Mouse (Mus musculus) gastrocnemius, postnatal 4 days (tissue): ENCODE data around the gene Tbc1d22a. TPM values are rescaled to one million over a fixed set of nuclear protein-coding genes. Genes with fewer than 3 reads are reported as not detected.

Experiments used
- DNase-seq, 2 experiments: peaks; one replicate each; pipeline ENCODE4 v3.0.0; 2021 to 2022; ENCODE audit warnings: low spot score in 2 of 2, mixed read lengths in 2 of 2
- total RNA-seq, 2 experiments: library from RNA; stranded (reverse); gene quantifications; 2 replicates each; pipeline ENCODE4 v1.2.3; 2021

Gene Tbc1d22a
- total RNA-seq, 2 experiments from 2014 or later: 19.7 to 22.6 TPM

DNA sequence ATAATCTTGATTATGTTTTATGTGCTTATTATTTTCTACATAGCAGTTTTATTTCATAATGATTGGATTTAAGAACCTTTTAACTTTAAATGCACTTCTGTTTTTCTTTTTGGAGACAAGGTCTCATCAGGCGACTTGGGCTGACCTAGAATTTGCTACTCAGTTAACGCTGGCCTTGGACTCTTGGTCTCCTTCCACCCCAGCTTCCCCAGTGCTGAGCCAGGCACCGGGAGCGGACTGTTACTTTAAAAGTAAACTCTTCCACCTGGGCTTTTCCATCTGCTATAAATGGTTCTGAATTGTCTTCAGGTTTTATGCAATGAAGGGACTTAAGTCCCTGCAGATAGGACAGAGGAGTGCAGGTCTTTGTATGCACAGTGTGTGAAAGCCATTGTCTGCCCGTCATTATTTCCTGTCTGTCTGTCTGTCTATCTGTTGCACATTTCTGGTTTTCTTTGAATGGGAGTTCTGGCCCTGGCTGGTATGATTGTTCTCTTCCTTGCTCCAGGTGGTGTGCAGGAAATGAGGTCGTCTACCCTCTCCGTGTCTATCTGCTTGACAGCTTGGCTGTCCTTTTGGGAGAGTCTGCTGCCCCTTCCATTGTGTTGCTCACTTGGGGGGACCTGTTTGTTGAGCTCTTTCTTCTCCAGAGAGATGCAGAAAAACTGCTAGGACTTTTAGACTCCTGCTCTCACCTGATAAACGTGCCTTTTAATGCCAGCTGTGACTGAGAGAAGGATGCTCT, 117.4 kb downstream of the Tbc1d22a start:
- DNase-seq: no peak

DNA sequence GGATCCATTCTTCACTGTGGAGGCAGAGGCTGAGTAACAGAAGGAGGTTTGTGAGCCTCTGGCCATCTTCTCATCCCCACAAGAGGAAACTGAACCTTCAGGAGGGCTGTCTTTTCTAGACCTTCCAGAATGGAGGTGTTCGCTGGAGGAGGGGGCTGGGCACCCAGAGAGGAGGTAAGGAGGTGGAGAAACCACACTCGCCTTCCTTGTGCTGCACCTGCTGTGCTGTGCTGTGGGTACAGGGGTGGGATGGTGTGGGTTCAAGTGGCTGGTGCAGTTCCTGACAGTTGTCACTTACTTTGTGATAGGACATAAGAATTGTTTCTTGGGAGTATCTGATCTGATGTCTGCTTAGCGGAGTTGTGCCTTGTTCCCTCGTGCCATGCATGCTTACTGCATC, 118.9 kb downstream of the Tbc1d22a start:
- DNase-seq: no peak

DNA sequence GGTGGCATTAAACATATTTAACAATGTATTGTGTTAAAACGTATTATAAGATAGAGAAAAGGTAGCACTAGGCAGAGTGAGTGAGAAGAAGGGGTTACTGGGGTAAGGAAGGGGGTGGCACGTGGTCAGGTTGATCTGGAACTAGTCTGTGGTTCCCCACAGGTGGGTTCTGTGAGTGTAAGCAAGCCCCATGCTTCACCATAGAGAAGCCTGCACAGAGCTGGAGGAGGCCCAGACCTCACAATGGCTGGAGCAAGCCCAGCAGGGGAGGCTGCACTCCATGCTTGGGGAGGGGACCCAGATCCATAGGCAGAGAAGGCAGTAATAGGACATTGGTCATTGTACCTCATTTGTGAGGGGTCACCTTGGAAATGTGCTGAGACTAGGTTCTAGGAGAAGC, 119.3 kb downstream of the Tbc1d22a start:
- no peak for DNase-seq

DNA sequence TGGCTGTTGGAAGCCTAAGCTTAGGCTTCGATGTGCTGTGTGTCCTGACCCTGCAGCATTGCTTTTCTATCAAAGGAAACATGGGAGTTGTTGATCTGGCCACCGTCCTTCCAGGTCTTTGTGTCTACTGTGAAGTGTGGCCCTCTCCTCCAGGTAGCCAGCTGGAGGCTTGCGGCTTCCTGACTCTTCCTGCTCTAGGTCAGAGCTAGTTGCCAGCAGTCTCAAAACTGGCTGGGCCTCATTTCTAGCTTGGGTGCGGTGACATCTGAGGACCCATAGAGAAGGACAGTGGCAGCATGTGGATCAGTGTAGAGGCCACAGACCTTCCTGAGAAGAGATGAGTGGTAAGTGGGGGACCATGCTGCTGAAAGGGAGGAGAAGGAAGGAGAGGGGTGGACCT, 120.0 kb downstream of the Tbc1d22a start:
- DNase-seq: no peak

DNA sequence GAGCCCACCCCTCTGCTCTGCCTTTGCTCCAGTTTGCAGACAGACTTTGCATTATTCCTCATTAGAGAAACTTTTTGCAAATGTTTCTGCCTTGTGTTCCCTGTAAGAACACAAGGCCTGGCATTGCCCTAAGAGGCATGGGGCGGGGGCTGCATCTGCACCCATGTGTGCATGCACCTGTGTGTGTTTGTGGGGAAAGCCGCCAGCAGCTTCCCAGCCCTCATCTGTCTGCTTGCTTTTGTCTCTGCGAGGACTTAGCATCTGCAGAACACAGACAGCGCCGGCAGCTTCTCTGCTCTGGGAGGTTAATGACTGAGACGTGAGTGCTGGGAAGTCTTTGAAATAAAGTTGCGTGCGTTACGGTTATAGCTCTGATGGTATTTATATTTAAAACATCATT, 120.5 kb downstream of the Tbc1d22a start:
- no peak for DNase-seq

DNA sequence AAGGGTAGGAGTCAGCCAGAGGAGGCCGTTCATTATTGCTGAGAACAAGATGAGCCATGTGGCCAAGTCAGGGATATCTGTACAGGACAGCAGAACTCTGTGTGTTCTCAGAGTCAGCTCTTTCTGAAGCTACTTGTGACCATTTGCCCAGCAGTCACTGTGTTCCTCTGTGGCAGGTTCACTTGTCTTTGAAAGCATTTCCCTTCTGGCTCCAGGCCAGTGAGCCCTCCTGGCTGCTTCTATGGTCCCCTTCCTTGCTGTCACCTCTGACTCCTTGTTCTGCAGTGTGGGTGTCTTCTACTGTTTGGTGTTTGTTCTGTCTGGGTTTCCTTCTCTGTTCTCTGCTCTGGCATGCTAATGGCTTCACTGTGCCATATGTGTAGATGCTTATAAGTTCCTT, 121.5 kb downstream of the Tbc1d22a start:
- no peak for DNase-seq

DNA sequence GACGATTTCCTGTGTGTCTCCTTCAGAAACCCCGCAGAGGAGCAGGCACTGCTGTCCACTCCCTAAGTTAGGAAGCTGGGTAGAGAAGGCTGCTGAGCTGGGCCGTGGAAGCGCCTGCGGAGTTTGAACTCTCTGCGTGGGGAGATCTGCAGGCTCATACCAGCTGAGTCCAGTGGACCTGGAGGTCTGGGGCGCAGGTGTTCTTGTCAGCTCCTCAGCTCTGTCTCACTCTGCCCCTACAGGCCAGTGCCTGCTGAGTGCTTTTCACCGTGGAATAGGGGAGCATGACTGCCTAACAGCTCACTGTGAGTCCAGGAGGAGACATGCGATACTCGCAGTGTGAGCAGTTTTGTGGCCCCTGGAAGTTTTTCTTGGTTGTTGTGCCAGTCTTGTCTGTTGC, 123.5 kb downstream of the Tbc1d22a start:
- DNase-seq: no peak

DNA sequence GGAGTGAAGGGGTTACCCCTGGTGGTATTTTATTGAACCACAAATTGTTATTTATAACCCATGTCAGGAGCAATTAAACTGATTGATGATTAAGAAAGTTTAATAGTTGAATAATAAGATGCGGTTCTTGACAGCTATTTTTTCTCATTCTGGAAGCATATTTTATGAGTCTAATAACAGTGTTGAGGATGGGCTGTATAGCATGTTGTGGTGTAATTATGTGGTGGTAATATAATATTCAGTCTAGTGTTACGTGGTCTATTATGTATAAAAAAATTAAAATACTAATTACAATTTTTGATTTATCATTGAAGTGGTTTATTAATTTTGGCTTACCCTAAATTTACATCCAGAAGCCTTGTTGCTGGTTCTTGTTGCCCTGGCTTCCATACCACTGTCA, 125.5 kb downstream of the Tbc1d22a start:
- DNase-seq: no peak

DNA sequence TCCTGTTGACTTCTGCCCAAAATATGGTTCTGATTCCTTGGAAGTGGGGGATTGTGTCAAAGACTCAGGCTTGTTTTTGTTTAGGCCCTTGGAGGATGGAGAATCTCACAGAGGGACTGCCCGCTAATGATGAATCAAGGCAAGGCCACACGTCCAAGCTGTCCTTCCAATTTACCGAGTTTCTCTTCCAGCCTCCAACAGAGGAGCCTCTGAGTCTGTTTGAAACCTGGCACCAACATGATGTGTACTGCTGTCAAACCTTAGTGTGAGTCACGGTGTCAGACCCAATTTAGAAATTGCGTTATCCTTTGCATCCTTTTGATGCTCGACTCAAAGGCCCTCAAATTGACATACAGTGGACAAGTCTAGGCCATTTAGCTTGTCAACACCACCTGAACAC, 126.5 kb downstream of the Tbc1d22a start:
- no peak for DNase-seq

DNA sequence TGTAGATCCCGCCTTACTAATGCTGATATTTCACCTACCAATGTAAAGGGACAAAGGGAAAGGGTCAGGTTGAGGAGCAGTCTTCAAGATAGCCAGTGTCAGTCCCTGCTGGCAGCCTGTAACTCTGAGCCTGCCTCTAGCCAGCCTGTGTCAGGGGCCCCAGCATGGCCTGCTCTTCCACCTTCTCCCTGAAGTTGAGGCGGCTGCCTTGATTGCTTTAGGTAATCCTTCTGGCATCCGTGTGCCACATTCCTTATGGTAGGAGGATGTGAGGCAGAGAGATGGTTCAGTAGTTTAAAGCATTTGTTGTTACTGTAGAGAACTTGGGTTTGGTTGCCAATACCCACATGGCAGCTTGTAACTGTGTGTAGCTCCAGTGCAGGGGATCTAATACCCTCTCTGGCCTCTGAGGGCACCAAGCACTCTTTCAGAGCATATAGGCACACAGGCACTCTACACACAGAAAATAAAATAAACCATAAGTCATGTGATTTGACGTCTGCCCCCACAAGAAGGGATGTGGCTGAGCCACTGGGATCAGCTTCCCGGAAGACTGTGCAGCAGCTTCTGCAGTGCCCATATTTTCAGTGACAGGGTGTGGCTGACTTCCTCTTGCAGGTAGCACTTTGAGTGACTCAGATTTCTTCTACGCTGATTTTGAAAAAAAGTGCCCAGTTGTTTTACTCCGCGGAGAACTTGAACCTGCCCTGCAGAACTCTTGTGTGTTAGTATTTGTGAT, 128.5 kb downstream of the Tbc1d22a start:
- DNase-seq: no peak

DNA sequence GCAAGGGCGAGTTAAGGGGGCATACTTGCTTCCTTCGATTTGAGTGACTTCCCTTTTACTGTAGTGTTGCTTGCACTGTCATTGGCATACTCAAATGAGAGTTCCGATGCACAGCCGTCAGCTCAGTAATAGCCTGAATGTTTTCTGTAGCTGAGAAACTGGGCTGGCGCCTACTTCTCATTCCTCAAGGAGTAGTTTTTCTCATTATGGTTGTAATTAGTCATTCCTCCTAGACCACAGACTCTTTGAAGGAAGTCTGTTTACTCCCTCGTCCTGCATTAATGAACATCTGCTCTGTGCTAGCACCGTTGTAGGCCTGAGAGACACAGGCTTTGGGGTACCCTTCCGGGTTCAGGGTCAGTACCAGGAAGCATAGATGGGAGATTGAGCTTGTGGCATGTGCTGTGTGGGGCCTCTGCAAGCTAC, 130.7 kb downstream of the Tbc1d22a start:
- no peak for DNase-seq

DNA sequence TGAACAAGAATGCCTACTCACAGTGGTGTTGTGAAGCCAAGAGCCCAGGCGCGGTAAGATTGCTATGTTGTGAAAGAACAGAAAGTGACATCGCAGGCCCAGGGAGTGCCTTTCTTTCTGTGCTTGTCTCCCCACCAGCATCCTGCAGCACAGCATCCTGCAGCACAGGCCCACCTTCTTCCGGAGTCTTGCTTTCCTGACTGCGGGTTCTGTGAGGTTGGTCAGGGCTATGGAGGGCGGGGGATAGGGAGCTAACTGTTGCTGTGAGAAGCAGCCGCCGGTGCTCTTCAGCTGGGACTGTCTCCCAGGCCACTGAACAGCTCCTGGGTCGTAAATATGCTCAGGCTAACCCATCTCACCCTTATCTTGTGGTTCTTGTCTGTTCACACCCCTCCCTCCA, 131.6 kb downstream of the Tbc1d22a start:
- DNase-seq: no peak

DNA sequence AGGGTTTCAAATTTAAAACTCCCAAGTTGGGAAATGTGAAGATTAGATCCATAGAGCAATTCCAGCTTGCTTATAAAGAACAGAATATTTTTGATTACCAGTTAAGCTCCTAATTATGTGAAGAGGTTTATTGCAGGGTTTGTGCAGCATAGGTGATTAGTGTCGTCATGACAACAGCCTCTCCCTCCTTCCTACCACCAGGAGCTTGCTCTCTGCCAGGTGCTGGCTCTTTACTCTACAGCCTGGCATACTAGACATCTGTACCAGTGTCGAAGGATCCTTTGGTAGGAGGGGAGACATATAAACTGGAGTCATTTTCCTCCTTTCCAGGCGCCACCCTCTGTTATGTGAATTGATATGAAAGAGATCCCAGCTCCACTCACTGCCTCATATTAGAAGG, 132.3 kb downstream of the Tbc1d22a start:
- no peak for DNase-seq

DNA sequence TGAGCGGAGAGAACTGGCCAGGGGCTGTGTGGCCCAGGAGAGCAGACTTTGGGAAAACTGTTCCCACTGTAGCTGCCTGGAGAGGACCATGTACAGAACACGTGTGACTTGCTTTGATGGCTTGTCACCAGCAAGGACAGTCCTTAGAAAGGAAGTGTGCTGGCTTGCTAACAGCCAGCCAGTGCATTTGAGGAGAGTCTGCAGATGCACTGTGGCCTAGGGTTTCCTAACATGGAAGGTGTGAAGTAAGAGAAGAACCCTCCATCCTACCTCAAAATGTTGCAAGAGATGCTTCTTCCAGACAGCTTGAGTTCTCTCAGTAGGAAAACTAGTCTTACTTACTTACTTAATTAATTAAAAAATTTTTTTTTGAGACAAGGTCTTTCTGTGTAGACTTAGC, 140.7 kb downstream of the Tbc1d22a start:
- DNase-seq: no peak

DNA sequence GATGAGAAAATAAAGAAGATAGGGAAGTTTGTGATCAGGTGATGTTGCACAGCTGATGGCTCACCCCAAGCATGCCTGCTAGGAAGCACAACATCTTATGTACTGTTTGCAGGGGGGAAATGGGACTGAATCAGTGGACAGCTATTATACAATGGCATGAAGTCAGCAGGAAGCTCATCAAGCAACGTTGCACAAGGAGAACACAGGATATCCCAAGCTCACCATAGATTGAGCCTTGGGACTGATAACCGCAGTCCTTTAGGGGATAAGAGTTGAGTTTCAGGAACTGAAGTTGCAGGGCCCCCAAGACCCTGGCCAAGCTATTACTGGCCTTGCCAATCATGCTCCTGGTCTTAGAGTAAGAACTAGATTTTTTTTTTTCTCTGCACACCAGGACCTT, 141.6 kb downstream of the Tbc1d22a start:
- no peak for DNase-seq

DNA sequence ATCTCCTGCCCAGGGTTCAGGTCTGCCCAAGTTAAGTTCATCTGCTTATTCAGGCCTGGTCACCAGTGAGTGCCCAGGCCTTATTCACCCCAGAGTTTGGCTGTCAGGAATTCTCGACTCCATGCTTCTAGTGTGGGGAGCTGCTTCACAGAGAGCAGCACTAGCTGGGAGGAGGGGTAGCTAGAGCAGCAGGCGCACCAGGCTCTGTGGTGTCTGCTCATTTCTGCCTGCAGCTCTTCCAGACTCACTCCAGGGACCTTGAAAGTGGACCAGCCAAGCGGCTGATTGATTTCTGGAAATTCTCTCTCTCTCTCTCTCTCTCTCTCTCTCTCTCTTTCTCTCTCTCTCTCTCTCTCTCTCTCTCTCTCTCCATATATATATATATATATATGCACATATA, 146.1 kb downstream of the Tbc1d22a start:
- no peak for DNase-seq

DNA sequence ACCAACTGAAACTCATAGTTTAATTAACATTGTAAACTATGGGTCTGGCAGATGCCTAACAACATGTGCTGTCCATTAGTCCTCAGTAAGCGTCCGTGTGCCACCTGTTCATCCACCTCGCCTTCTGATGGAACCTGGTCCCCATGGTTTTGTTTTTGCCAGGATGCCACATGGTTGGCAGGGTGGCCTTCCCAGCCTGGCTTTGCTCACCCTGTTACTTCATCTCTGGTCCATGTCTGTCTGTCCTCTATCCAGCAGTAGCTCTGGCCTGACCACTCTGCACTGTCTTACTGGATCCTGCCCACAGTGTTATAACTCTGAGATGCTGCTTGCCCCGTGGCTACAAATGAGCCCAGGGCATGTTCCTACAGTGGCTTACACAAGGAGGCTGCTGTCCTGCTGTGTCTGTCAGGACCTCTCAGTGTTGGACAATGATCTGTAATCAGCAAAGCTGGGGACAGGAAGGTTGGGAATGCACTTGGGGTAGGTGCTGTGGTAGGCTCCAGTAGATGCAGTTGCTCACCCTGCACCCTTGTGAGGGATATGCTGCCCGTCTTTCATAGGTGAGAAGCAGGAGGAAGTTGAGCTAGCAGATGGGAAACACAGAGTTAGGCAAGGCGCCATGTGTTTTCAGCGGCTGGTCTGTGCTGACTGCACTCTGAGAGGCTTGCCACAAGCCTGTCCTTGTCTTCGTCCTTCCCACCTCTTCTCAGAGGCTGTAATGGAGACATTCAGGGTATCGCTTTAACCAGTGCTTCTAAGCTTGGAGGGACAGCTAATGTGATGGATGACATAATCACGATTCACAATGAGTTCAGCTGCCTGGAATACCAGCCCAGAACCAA, 148.3 kb downstream of the Tbc1d22a start:
- no peak for DNase-seq

DNA sequence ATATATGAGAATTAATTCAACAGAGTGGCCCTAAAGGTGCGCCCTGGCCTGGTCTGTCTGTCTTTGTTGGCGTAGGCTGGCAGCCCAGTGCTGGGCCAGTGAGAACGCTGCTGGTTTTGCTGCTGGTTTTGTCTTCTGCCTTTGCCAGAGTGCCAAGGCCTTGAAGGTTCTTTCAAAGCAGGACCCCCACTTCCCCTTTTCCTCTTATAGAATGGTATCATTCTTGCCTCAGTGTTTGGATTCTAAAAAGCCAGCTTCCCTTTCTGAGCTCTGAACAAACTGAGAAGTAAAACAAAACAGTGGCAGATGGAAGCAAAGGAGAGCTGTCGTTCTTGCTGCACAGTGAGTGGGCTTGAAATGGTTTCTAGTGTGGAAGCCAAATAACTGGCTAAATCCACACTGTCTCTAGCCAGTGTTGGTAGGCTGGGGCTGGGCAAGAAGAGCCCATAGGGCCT, 149.6 kb downstream of the Tbc1d22a start:
- DNase-seq: no peak

DNA sequence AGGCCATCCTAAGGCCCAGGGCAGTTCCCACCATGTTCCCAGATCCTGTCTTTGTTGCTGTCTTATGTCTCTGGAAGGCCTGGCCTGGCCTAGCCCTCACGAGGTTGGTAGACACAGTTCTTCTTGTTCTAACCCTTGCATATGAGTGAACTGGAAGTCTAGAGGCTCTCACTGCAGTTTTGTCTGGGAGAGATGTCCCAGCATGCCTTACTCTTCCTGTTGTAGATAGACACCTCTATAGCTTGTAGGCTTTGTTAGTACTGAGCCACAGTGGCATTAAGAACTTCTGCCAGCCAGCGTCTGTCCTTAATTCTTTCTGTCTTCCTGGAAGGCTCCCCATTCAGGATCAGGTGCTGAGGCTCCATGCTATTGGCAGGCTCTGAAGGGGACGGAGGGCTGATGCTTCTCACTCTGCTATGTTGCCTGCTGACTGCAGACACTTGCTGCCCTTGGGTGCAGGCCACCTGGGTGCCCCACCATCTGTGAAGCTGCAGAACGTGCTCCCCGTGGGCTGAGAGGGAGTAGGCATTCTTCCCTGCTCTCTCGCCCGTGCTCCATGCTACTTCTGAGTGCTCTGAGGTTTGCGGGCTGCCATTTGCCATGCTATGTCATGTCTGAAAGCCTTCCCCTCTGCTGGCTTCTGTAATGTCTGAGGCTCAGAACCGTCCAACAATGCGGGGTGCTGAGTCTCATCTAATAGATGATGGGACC, 150.8 kb downstream of the Tbc1d22a start:
- no peak for DNase-seq

DNA sequence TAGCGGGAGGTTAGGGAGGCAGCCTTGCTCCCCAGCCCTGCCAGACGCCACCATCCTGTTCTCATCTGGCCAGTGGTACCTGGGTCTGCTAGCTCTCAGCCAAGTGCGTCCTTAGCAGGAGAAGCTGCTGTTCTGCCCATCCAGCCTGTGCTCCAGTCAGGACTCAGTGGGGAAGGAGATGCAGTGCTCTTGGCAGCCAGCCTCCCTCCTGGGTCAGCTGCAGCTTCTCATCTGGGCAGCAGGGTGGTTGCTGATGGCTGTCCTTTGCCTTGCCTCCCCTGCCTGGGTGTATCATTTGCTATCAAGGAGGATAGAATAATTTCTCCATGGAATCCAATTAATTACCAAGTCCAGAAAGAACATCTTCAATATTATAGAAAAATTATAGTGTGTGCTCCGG, 152.5 kb downstream of the Tbc1d22a start:
- no peak for DNase-seq

DNA sequence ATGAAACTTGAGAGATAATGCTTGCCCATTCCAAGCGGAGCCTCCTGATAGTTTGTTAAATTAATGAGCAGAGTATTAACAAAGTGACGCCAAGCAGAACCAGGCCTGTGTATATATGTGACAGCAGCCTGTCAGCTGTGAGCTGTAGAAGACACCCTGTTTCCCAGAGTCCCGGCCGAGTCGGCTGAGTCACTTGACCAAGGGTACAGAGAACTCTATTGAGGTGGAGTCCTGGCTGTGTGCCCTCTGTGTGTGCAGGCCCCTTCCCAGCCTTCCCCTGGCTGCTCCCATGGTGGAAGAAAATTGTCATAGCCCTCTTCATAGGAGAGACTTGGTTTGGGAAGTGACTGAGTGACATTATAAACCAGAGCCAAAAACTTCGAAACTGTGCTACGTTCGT, 153.0 kb downstream of the Tbc1d22a start:
- no peak for DNase-seq
